7 mouse cellular contexts compared by ENCODE assay signal in genomic region chr4:107879254-107880050, GRCm38 (mm10). TPM values are rescaled to one million over a fixed set of nuclear protein-coding genes. Genes with fewer than 3 reads are reported as not detected.
A peak's percentile ranks its signal among the peaks of the same experiment; 100 is the strongest.
DNase-seq lines count a peak whose midpoint lies in the region; ATAC-seq lines count a peak whose summit lies in the region.

Gene Magoh, plus strand, starts transcription at chr4:107879755.

- 3% methylated on average over 48 of the region's 48 CpGs for WGBS in embryonic facial prominence, embryonic 11.5 days
- WGBS in limb, embryonic 10.5 days = 4% methylated on average over 48 of the region's 48 CpGs
- 3% methylated on average over 48 of the region's 48 CpGs for WGBS in midbrain, embryonic 13.5 days

- peak within 1 kb of the TSS; percentile 71 for H3K4me3 ChIP-seq in embryonic facial prominence, embryonic 11.5 days (ENCODE audit: low read depth, low read length)
- peak within 1 kb of the TSS; percentile 73 for H3K4me3 ChIP-seq in limb, embryonic 10.5 days
- H3K4me3 ChIP-seq in midbrain, embryonic 13.5 days (replicated peaks) = peak within 1 kb of the TSS; percentile 95

- peak; percentile 92 for ATAC-seq in embryonic facial prominence, embryonic 11.5 days (replicated peaks; ENCODE audit: insufficient number of reproducible peaks, low FRiP score, low TSS enrichment, low read depth)
- peak; percentile 98 for ATAC-seq in granulocyte monocyte progenitor cell, adult 5-6 weeks (replicated peaks; ENCODE audit: poor library complexity, severe bottlenecking)
- peak; percentile 90 for ATAC-seq in midbrain, embryonic 13.5 days

- no peaks in the 10 kb centered on the region for H3K4me1 ChIP-seq in embryonic facial prominence, embryonic 11.5 days (ENCODE audit: control insufficient read depth, insufficient read depth, low read length)
- peaks cover 15% of the 10 kb centered on the region for H3K4me1 ChIP-seq in limb, embryonic 10.5 days
- H3K4me1 ChIP-seq in midbrain, embryonic 13.5 days (replicated peaks) = peaks cover 18% of the 10 kb centered on the region

- peak within 1 kb of the TSS; percentile 77 for H3K9ac ChIP-seq in embryonic facial prominence, embryonic 11.5 days (replicated peaks; ENCODE audit: low read length)
- peak within 1 kb of the TSS; percentile 82 for H3K9ac ChIP-seq in midbrain, embryonic 13.5 days (replicated peaks)

- no peaks in the 10 kb centered on the region for H3K27me3 ChIP-seq in embryonic facial prominence, embryonic 11.5 days (ENCODE audit: control insufficient read depth, insufficient read depth, low read length)
- no peaks in the 10 kb centered on the region for H3K27me3 ChIP-seq in limb, embryonic 10.5 days (ENCODE audit: low read depth, poor library complexity, severe bottlenecking)
- H3K27me3 ChIP-seq in midbrain, embryonic 13.5 days = no peaks in the 10 kb centered on the region

- DNase-seq in adrenal gland, postnatal 14 days = peak; percentile 98
- DNase-seq in embryonic facial prominence, embryonic 11.5 days (ENCODE audit: low spot score) = peak; percentile 100
- DNase-seq in kidney, adult 11 months = peak; percentile 95
- DNase-seq in limb, embryonic 10.5 days (ENCODE audit: low spot score) = peak; percentile 95
- peak; percentile 92 for DNase-seq in spleen, adult 12 weeks (ENCODE audit: low spot score)

- no peaks in the 10 kb centered on the region; the same call in none of the 2 replicates for H3K36me3 ChIP-seq in embryonic facial prominence, embryonic 11.5 days (replicated peaks; ENCODE audit: control insufficient read depth, insufficient read depth, low read depth, low read length)
- H3K36me3 ChIP-seq in limb, embryonic 10.5 days = peaks cover 35% of the 10 kb centered on the region
- peaks cover 28% of the 10 kb centered on the region for H3K36me3 ChIP-seq in midbrain, embryonic 13.5 days

- H3K9me3 ChIP-seq in embryonic facial prominence, embryonic 11.5 days (replicated peaks; ENCODE audit: control insufficient read depth, low read length) = no peaks in the 10 kb centered on the region
- H3K9me3 ChIP-seq in limb, embryonic 10.5 days (replicated peaks) = no peaks in the 10 kb centered on the region
- no peaks in the 10 kb centered on the region for H3K9me3 ChIP-seq in midbrain, embryonic 13.5 days

- H3K4me2 ChIP-seq in embryonic facial prominence, embryonic 11.5 days (ENCODE audit: low read depth, low read length) = peak within 1 kb of the TSS; percentile 61
- peak within 1 kb of the TSS; percentile 87 for H3K4me2 ChIP-seq in midbrain, embryonic 13.5 days (replicated peaks)

- no peak within 1 kb of the TSS for H3K27ac ChIP-seq in embryonic facial prominence, embryonic 11.5 days (replicated peaks; ENCODE audit: low read depth, low read length)
- peak within 1 kb of the TSS; percentile 87 for H3K27ac ChIP-seq in limb, embryonic 10.5 days
- H3K27ac ChIP-seq in midbrain, embryonic 13.5 days = peak within 1 kb of the TSS; percentile 67; the same call in 1 of the 2 replicates

RNA-seq across cellular contexts. Expression of gene Magoh, which starts in this region (rescaled TPM):
- 91.3 and 98.1 TPM in 2 replicates for total RNA-seq in adrenal gland, postnatal 14 days (2021)
- 272 and 292 TPM in 2 replicates for polyA plus RNA-seq in embryonic facial prominence, embryonic 11.5 days (2014; fragmentation: Nextera tagmentation; extraction: Ambion mirVana)
- total RNA-seq in granulocyte monocyte progenitor cell, adult 5-6 weeks (2014; fragmentation: Nextera tagmentation) = 244 and 294 TPM in 2 replicates
- total RNA-seq in granulocyte monocyte progenitor cell, adult 5-6 weeks (2017) = 322 and 356 TPM in 2 replicates
- polyA plus RNA-seq in limb, embryonic 10.5 days (2016; fragmentation: Nextera tagmentation; extraction: Ambion mirVana) = 242 and 271 TPM in 2 replicates
- 167 and 169 TPM in 2 replicates for polyA plus RNA-seq in midbrain, embryonic 13.5 days (2015; fragmentation: Nextera tagmentation; extraction: Ambion mirVana)
